Mouse (Mus musculus) lung, adult 2 months (tissue): Measurements from ENCODE around the gene Slc5a12. TPM values are rescaled to one million over a fixed set of nuclear protein-coding genes. Genes with fewer than 3 reads are reported as not detected.

Experiments
- DNase-seq: peaks from one replicate; pipeline ENCODE4 v3.0.0; 2022
- H3K4me1 ChIP-seq: fragments of 200-500 bp; 2 replicates; pipeline ENCODE4 v1.6.1; 2011; ENCODE audit warnings: low read length; ENCODE audit not compliant: control insufficient read depth, insufficient read depth
- H3K4me3 ChIP-seq: fragments of 200-500 bp; replicated peaks from 2 replicates; pipeline ENCODE3; 2011; ENCODE audit warnings: low read depth, mild to moderate bottlenecking, control low read depth, low read length; ENCODE audit errors: extremely low read depth
- CTCF ChIP-seq: fragments of 200-500 bp; IDR thresholded peaks from 2 replicates; pipeline ENCODE4 v1.5.1; 2011; ENCODE audit warnings: mild to moderate bottlenecking, low read length, control low read depth; ENCODE audit not compliant: insufficient read depth
- POLR2A ChIP-seq: fragments of 200-500 bp; IDR thresholded peaks from 2 replicates; pipeline ENCODE4 v1.6.1; 2011; ENCODE audit warnings: low read depth, mild to moderate bottlenecking, control low read depth, low read length, borderline replicate concordance; ENCODE audit errors: extremely low read depth
- WGBS: fragments of 180-500 bp; shearing (Covaris S2); methylation state at CpG from one replicate; pipeline ENCODE4 v1.1.7; 2018; 5-methylcytosine and 5-hydroxymethylcytosine counted together
- polyA plus RNA-seq: library from polyadenylated mRNA; depleted of rRNA; stranded (reverse); fragments of >200 nt; gene quantifications from 2 replicates; pipeline ENCODE4 v1.2.3, GENCODE M21; 2012; rRNA removed

The Slc5a12 gene
- polyA plus RNA-seq, result 1.4 and 2.5 TPM in 2 replicates

- 55% methylated on average over 2 of the region's 2 CpGs for WGBS
- H3K4me1 ChIP-seq, result no peaks in the 10 kb centered on the region
- H3K4me3 ChIP-seq, result no peak within 1 kb of the TSS
- DNase-seq, result no peak
- no peak for TF ChIP-seq POLR2A
- no peak for TF ChIP-seq CTCF
Observed at GRCm38 (mm10) chr2:110596932-110597331, at the start of gene Slc5a12. Gene Slc5a12, plus strand, starts transcription at chr2:110597298.

- TF ChIP-seq CTCF (no peak), POLR2A (no peak)
- 95% methylated on average over 1 of the region's 1 CpGs for WGBS
Observed at GRCm38 (mm10) chr2:110556098-110556497, 41.0 kb upstream of the Slc5a12 start.

GRCm38 (mm10) chr2:110562621-110563020, 34.5 kb upstream of the Slc5a12 start:
- 74% methylated on average over 2 of the region's 2 CpGs for WGBS
- DNase-seq, result no peak
- no peaks in the 10 kb centered on the region for H3K4me1 ChIP-seq
- TF ChIP-seq CTCF, result no peak
- TF ChIP-seq POLR2A, result no peak
- no peak overlapping the region for H3K4me3 ChIP-seq

More at GRCm38 (mm10) chr2:110556098-110556497, 41.0 kb upstream of the Slc5a12 start:
- no peaks in the 10 kb centered on the region for H3K4me1 ChIP-seq
- no peak overlapping the region for H3K4me3 ChIP-seq
- no peak for DNase-seq

- 31% methylated on average over 5 of the region's 5 CpGs for WGBS
- H3K4me1 ChIP-seq, result no peaks in the 10 kb centered on the region
- TF ChIP-seq POLR2A (no peak), CTCF (peak; percentile 28; the same call in 1 of the 2 replicates)
- DNase-seq, result no peak
- no peak overlapping the region for H3K4me3 ChIP-seq
Observed at GRCm38 (mm10) chr2:110564673-110565627, 32.1 kb upstream of the Slc5a12 start.

GRCm38 (mm10) chr2:110586692-110587091, 10.4 kb upstream of the Slc5a12 start:
- no peak for TF ChIP-seq CTCF
- no peak for TF ChIP-seq POLR2A
- 75% methylated on average over 6 of the region's 6 CpGs for WGBS
- no peak for DNase-seq
- no peak overlapping the region for H3K4me3 ChIP-seq
- no peaks in the 10 kb centered on the region for H3K4me1 ChIP-seq

- WGBS, result 57% methylated on average over 1 of the region's 1 CpGs
- TF ChIP-seq POLR2A (no peak), CTCF (no peak)
- no peak overlapping the region for H3K4me3 ChIP-seq
- DNase-seq, result no peak
- no peaks in the 10 kb centered on the region for H3K4me1 ChIP-seq
Observed at GRCm38 (mm10) chr2:110590007-110590406, 7.1 kb upstream of the Slc5a12 start.

GRCm38 (mm10) chr2:110592276-110592675, 4.8 kb upstream of the Slc5a12 start:
- Histone ChIP-seq H3K4me3 (no peak overlapping the region), H3K4me1 (no peaks in the 10 kb centered on the region)
- no peak for DNase-seq
- WGBS, result 58% methylated on average over 3 of the region's 3 CpGs
- TF ChIP-seq POLR2A, result no peak
- no peak for TF ChIP-seq CTCF

- TF ChIP-seq POLR2A (no peak), CTCF (no peak)
- no peak overlapping the region for H3K4me3 ChIP-seq
- WGBS, result 52% methylated on average over 1 of the region's 1 CpGs
- no peaks in the 10 kb centered on the region for H3K4me1 ChIP-seq
- no peak for DNase-seq
Observed at GRCm38 (mm10) chr2:110644358-110644757, 47.3 kb downstream of the Slc5a12 start.

- H3K4me1 ChIP-seq, result no peaks in the 10 kb centered on the region
- TF ChIP-seq CTCF (no peak), POLR2A (no peak)
- H3K4me3 ChIP-seq, result no peak overlapping the region
Observed at GRCm38 (mm10) chr2:110644846-110645245, 47.7 kb downstream of the Slc5a12 start.

GRCm38 (mm10) chr2:110663329-110663728, 66.2 kb downstream of the Slc5a12 start:
- TF ChIP-seq POLR2A (no peak), CTCF (no peak)
- no peak for DNase-seq
- 43% methylated on average over 4 of the region's 4 CpGs for WGBS
- Histone ChIP-seq H3K4me1 (no peaks in the 10 kb centered on the region), H3K4me3 (no peak overlapping the region)

More at GRCm38 (mm10) chr2:110644846-110645245, 47.7 kb downstream of the Slc5a12 start:
- DNase-seq, result no peak
